Mouse (Mus musculus) left cerebral cortex, postnatal 36 days (tissue): ENCODE measurements at regions not wholly inside any gene's neighbourhood (a gene's known extent, or its start where the extent isn't known, plus 50 kb on each side); places are given as distances from the start of the nearest gene placed in this dataset.

ENCODE experiments used
- DNase-seq, 2 experiments: peaks; one replicate each; pipeline ENCODE4 v3.0.0; 2021 to 2022; ENCODE audit warnings: low spot score in 2 of 2, mixed read lengths in 1 of 2
- intact Hi-C: fragments of 180-260 bp; cut with DNase I; formaldehyde crosslinking; loops from one replicate; pipeline ENCODE4 v1.15.1; 2025

DNA sequence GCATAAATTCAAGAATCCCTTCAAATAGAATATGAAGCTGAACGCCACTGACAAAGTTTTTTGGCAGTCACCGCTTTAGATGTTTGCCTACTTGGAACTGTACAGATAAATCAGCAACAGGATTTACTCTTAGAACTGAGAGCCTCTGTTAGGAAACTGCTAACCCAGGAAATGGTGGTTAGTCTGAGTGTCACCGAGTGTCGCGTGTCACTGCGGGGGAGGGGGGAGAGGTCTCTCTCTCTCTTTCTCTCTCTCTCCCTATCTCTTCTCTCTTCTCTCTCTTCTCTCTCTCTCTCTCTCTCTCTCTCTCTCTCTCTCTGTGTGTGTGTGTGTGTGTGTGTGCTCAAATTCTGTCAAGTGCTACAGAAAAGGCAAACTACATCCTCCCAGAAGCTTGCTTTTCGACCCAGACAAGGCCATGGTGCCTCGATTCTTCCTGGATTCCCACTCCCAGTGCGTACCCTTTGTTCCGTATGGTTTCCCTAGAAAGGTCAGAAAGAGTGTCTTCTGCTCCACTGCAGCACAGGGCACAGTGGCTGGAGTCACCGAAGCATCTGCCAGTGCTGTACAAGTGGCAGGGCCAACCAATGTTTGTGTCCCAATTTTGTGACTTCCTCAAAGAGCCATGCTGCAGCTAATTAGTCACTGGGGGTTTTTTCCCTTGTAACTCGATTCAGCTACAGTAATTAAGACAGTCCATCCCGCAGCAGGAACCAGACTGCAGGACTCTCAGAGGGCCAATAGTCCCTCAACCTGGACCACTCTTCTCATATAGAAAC lies 87.0 kb downstream of the Cog6 start:
- DNase-seq, result no peak
- intact Hi-C loops, result no loop called here

DNA sequence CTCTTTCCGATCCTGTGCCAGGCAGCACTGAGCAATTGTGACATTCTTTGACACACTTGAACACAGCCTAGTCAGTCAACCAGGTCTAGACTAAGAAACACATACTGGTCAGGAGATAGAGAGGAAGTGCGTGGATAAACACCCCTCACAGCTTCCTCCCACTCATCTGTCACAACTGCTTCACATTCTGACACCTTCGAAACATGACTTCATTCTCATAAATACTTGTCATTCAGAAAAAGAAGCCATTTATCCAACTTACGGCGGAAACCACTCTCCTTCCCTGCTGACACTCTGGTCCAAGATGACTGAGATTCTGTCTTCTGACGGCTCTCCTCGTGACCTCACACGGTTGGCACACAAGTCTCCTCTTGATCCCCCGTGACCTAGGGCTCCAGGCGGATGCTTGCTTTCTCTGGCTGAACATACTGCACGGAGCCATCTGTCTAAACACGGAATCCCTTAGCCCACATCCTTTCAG lies 89.6 kb downstream of the Cog6 start:
- no peak for DNase-seq
- intact Hi-C loops, result no loop called here

DNA sequence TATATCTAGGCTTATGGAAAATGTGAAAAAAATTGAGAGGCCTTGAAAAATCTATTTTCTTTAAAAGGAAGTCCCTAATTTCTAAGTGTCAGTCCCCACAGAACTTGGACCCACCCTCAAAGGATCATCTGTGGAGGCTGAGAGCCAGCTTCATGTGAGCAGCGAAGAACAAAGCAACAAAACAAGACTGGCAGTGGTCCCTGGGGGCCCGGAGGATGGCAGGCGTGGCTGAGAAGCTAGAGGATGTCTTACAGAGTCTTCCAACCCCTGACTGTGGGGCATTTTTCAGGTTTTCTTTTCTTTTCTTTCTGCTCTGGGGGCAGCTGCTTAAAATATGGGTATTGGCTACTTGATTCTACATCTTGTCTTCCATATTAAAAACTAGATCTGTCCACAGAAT lies 90.5 kb downstream of the Cog6 start:
- intact Hi-C loops, result no loop called here
- DNase-seq, result no peak

DNA sequence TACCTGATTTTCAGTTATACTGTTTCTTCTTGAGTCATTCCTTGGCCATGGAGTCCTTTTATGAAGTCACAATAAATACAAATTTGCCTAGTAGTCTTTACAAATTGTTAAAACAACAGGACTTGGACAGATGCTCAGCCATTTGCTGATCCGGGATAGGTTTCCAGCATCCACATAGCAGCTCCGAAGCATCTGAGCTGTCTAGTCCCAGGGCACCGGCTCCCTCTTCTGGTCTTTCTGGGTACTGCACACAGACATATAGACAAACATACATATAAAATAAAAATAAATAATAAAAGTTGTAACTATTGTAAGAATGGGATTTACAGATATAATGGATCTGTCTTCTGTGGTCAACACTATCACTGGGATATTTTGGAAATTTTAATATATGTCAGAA lies 91.8 kb downstream of the Cog6 start:
- no peak for DNase-seq
- intact Hi-C loops, result no loop called here

DNA sequence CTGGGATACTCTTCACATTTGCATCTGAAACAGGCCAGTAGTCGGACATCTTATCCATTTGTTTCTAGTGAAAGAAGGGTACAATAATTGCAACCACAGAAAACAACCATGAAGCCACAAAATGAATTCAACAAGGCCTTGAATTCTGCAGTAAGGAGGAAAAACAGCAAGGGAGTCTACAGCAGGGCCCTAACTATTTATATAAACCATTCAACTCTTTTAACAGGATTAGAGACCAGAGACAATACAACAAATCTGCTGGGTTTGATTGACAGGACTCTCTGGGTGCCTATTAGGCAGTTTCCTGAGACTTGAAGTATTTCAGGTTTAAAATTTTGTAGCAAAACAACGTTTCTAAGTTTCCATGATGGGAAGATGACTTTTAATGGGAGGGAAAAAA lies 92.4 kb downstream of the Cog6 start:
- DNase-seq, result no peak
- intact Hi-C loops, result no loop called here

DNA sequence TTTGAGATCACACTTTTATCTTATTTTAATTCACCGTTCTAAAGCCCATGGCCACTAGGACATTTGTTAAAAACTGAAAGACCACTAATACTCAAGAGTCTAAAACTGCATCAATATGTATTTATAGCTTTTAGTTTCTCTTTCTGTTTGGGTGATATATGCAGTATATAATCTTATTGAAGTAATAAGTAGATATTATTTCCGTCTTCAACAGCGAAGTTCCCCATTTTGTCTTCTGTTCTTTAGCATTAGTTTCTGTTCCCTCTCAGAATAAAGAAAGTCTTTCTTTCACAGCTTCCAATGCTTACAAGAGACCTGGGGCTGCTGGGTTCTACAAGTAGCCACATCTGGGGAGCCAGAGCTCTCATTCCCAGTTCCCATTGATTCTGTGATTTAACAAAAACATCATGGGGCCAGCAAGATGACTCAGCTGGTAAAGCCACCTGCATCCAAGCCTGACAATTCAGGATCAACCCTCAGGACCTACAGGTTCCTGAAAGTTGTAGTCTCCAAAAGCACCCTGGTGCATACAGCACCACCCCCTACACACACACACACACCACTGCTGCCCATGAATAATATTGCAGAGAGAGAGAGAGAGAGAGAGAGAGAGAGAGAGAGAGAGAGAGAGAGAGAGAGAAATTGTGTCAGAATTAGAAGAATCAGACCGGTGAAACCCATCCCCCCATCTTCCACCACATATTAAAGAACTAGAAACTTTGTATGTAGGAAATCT lies 93.0 kb downstream of the Cog6 start:
- intact Hi-C loops, result no loop called here
- DNase-seq, result no peak

DNA sequence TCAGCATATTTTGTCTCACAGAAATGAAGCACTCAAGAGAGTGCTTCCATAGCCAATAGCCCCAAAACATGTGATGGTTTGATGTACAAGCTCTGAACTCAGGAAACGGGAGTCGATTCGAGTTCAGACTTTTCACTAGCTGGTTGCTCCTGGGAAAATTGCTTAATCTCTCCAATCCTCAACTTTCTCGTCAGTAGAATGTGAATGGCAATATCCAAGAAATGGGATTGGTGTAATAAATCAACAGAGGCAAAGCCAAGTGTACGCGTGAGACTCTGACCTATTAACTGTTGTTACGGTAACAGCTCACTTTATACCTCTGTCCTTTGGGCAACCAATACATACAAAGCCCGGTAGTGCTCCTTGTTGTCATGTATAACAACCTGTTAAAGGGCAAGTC lies 94.6 kb downstream of the Cog6 start:
- intact Hi-C loops, result no loop called here

DNA sequence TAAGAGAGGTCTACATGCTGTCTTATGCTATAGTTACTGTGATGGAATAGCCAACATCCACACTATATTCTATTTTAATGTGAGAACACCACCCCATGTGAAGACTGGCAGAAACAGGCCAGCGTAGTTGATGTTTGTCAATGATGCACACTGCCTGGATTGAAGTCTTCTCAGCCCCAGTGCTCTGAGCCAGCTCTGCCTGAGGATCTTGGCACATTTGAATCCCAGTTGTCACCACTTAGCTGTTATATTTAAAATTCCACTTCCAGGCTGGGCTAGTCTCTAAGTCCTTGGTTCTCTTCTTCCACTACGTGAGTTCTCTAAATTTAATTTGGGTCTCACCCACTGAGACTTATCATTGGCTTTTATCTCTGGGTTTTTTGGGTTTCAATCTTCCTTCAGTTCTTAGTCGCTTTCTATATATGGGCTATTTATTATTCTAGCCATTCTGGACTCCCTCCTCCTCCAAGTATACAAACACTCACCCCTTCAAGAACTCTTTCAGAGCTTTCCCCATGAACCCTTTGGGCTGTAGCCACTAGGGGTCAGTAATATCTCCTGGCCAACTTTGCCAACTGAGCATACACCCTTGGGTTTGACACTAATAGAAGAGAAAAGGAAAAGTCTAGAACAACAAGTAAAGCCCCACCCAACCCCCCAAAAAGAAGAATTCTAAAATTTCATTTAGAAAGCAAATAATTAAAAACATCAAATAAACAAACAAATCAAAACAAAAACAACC lies 110.0 kb downstream of the Cog6 start:
- DNase-seq, result no peak
- intact Hi-C loops, result no loop called here

More for the DNA sequence above, 94.6 kb downstream of the Cog6 start:
- no peak for DNase-seq

DNA sequence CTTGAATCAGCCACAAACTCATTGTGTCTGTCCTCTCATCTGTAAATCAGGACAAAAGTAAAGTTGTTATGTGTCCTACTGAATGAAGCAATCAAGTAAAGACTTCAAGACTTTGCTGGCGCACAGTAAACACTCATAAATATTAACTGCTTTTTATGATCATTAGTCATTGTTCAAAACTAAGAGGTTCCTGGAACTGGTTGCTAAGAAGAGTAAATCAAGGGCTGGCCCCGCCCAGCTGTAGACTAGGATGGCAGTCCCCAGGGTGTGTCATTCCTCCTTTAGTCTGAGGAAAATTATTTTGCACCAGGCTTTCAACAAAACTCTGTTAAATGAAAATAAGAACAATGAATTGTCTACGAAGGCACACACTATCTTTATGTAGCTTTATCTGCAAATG lies 113.0 kb downstream of the Cog6 start:
- no peak for DNase-seq
- intact Hi-C loops, result no loop called here

DNA sequence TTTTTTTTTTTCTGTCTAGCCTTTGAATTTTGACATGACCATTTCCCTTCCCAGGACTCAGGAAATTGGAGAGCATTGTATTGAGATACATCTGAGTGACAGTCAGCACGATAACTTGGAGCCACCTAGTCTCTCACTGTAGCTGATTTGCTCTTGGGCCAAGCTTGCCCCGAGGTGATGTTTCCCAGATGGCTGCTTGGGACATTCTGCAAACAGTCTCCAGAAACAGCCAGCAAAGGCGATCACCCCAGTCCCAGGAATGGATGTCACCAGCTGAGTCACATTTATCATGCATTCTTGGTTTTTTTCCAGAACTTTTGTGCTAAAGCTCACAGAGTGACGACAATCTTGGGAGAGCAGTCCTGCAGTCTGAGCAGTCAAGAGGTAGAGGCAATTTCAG lies 119.4 kb downstream of the Cog6 start:
- no peak for DNase-seq

DNA sequence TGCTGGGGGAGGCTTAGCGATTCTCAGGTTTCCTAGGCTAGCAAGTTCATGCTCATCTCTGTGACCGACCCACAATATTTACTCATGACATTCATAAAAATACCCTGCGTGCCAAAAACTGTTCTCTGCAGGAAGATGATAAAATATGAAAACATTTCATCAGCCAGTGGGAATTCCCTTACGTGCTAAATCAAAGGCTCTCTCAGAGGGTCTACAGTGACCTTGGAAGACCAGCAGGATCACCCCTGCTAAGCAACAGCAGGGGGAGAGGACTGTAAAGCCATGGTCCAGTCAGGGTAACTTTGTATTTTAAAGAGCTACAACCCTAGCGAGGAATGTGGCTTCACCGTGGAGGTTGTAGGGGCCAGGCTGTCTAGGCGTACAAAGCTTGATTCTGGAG lies 120.6 kb downstream of the Cog6 start:
- DNase-seq, result no peak
- intact Hi-C loops, result no loop called here

More for the DNA sequence above, 119.4 kb downstream of the Cog6 start:
- intact Hi-C loops, result no loop called here

DNA sequence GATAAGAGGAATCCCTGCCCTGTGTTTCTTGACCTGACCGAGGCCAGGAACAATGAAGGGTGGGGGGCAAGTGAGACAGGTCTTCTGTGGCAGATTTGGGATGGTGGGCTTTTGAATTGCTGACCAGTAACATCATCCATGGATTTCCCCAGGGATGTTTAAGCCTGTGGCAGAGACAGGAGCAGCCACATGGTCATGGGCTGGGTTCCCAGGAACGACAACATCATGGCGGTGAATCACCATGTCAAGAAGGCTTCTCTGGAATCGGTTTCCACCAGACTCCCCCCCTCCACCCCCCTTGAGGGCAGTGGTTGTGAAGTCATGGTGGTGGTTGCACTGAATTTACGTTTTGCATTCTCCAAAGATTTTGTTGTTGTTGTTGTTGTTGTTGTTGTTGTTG lies 121.3 kb downstream of the Cog6 start:
- DNase-seq, result no peak
- intact Hi-C loops, result no loop called here

DNA sequence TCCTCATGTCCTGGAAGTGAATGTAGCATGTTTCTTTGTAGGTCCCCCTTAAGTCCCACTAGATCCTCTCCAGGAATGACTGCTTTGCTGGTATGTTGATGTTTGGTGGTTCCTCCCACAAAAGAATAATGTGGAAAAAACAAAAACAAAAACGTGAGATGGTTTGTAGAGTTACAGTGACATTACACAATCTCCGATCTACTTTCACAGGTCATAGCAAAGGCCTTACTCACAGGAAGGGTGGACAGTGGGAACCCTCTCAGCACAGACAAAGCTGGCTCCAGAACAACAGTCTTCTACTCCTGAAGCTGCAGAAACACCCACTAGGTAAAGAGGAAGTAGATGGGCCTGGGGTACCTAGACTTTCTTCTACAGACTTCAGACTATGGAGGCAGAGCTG lies 122.2 kb downstream of the Cog6 start:
- intact Hi-C loops, result no loop called here
- DNase-seq, result no peak

DNA sequence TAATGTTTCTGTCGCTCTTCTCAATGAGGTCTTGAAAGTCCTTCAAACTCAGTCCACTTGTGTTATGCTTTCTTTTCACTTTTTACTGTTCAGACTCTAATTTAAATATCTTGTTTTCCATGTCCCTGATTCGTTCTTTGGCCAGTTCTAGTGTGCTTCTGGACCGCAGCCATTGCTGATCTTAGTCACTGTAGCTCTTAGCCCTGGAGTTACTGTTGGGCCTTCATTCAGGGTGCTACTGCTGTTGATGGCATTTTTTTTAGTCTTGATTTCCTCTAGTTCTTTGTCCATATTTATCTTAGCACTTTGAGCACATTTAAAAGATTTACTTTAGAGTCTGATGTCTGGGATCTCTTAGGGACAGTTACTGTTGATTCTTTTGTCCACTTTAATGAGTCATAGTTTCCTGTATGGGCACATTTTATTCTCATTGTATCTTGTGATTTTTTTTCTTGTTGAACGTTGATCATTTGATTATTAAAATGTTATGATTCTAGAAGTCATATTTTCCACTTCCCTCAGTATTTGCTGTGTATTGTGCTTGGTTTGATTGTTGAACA lies 127.8 kb downstream of the Cog6 start:
- intact Hi-C loops, result no loop called here
- DNase-seq, result no peak

DNA sequence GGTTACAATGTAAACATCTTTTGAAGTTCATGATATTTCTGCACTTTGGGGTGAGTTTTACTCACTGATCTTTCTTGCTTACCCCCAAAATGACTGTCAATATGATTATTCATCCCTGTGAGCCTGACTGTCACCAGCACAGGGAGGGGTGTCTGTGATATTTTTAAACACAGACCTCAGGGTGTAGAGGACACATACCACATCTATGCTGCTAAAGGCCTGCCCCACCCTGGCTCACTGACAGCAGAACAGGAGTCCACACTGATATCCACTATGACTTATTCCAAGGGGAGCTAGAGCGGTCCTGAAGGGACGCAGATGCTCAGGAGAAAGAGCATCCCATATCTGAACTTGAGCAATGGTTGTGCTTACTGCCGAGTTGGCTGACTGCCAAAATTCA lies 135.1 kb downstream of the Cog6 start:
- intact Hi-C loops, result no loop called here
- DNase-seq, result no peak

DNA sequence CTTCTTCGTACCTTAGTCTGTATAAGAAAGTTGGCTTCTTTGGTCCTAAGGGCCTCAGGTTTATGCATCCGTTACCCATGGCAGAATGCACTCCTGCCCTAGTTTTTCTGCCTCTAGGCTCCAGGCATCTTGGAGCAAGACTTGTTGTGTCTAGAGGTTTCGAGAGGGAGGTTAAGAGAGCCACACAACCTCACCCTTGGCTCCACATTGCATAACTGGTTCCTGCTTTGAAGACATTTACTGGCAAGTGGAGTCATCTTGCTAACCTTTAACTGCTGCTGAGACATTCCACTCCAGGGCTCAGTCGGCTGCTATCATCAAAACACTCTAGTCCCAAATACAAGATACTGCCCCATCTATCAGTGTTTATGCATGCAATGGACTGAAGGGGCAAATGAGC lies 135.9 kb downstream of the Cog6 start:
- no peak for DNase-seq
- intact Hi-C loops, result no loop called here

DNA sequence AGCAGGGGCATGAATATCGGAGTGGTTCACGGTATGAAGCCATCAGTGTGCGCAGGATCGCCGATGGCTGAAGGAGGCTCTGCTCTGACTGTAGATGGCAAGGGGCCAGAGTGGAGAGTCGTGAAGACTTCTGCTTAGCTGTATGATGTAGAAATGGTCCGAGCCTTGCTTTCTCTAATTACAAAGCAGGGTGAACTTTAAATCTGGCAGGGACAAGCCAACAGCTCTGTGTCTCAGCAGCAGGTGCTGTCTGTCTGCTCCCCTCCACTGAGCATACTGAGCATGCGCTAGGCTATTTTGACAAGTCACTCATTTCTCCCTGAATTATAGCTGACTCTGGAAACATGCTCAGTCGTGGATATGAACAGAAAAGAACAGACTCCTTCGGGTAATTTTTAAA lies 137.3 kb downstream of the Cog6 start:
- DNase-seq, result no peak
- intact Hi-C loops, result no loop called here

DNA sequence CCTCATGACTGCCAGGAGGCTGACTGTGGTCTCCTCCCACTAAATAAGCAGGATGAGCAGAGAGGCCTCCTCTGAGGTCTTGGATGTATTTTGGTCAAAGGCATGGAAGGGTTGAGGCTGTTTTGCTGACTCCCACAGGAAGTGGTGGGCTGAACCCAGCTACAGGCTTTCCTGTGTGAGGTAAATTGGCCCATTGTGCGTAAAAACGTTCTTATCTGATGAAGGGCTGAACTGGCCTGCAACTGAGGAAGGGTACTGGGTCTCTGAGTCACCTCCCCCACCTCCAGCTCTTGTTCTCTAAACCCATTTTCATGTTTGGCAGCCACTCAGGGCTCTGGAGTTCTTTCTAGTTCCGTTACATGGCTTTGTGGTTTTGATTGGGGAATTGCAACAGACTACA lies 138.7 kb downstream of the Cog6 start:
- no peak for DNase-seq
- intact Hi-C loops, result no loop called here

DNA sequence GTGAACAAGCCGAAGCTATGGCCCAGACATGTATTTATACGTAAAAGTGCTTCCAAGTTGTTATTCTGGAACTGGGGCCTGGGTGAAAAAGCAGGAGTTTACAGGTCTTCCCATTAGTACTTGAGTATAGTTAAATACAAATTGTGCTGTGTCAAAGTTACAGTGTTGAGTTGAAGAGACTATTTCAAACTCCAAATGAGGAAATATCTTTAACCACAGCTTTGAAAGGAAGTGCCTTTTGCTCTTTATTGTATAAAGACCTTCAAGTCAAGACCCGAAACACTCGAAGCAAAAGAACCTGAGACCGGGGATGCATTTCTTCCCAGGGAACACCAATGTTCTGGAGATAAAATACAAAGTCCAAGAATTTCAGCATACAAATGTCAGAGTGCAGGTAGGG lies 144.8 kb downstream of the Cog6 start:
- intact Hi-C loops, result no loop called here

DNA sequence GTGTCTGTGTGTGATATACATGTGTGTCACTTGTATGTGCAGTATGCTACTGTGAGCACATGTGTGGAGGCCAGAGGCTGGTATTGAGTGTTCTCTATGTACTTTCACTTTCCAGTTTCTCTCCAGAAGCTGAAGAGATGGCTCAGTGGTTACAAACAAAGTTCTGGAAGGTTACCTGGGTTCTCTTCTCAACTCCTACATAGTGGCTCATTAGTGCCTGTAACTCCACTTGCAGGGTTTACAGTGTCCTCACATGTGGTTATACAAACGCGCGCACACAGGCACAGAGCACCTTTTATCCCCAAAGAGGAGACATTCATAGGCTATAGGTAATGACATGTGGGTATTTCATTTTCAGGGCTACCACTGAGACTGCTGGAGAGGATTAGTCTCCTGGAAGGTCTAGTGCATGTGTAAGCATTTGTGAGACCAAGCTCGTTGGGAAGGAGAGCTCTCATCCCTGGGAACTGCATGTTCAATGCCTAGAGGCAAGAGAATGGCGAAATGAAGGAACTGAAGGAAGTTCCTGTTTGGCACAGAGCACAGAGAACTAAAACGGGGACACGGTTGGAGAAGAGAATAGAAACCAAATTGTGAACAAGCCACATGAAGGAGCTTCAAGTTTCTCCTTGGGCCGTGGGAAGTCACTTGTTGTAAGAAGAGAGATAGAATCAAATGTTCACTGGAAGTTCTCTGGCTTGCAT lies 153.7 kb downstream of the Cog6 start:
- no peak for DNase-seq
- intact Hi-C loops, result no loop called here

More for the DNA sequence above, 144.8 kb downstream of the Cog6 start:
- DNase-seq, result no peak
